Mouse (Mus musculus) brown adipose tissue, adult 24 weeks (tissue): ENCODE measurements at regions not wholly inside any gene's neighbourhood (a gene's known extent, or its start where the extent isn't known, plus 50 kb on each side); places are given as distances from the start of the nearest gene placed in this dataset.
A peak's percentile ranks its signal among the peaks of the same experiment; 100 is the strongest.
"Not testable (repeated sequence)": the region's sequence is repeated elsewhere in the genome, so short reads cannot be mapped to it uniquely, and the experiment has no call there.

ENCODE experiments used
- H3K27ac ChIP-seq: fragments of 200-500 bp; replicated peaks from 2 replicates; pipeline ENCODE4 v1.5.1; 2012; ENCODE audit warnings: low read depth, mild to moderate bottlenecking, low read length
- H3K4me1 ChIP-seq: fragments of 200-500 bp; 2 replicates; pipeline ENCODE4 v1.6.1; 2012; ENCODE audit warnings: low read length, mixed read lengths; ENCODE audit not compliant: control insufficient read depth, insufficient read depth, insufficient read length
- H3K4me3 ChIP-seq: fragments of 200-500 bp; 2 replicates; pipeline ENCODE4 v1.5.1; 2012; ENCODE audit warnings: low read depth, mild to moderate bottlenecking, low read length, moderate library complexity; ENCODE audit not compliant: insufficient read depth

DNA sequence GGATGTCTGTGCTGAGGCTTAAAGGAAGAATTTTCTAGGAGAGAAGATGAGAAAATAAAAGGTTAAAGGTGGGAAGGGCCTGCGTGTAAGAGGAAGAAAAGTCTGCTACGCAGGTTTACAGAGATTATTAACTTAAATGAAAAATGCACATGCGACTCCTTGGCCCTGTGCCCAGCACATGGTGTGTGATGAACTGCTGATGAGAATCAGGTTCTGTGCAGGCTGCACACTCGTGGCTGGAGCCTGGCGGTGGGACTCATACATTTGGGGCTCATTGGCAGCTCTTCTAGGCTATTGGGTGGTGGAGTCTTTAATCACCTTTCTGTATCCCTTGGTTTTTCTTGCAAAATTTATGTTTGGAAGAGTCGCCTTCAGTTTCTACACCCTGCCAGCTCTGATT, 85.1 kb upstream of the Akt3 start:
- no peak overlapping the region for H3K27ac ChIP-seq
- no peaks in the 10 kb centered on the region for H3K4me1 ChIP-seq
- H3K4me3 ChIP-seq = no peak overlapping the region

DNA sequence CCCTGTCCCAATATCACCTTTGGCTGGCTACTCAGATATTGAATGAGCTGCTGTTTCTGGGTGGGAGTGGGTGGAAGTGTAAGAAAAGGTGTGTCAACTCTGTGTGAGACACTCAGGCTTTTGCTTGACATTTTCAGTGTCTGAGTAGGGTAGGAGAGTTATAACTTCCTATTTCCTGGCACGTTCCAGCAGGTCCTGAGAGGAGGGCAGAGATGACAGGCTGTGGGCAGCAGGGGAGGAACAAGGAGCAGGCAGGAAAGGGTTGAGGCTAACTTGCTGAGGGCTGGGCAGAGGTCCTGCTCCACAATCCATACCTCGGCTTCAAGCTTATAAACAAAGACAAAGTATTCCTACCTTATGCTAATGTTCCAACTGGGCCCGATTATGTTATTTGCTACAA, 82.2 kb upstream of the Akt3 start:
- no peaks in the 10 kb centered on the region for H3K4me1 ChIP-seq
- no peak overlapping the region for H3K4me3 ChIP-seq
- H3K27ac ChIP-seq = no peak overlapping the region

DNA sequence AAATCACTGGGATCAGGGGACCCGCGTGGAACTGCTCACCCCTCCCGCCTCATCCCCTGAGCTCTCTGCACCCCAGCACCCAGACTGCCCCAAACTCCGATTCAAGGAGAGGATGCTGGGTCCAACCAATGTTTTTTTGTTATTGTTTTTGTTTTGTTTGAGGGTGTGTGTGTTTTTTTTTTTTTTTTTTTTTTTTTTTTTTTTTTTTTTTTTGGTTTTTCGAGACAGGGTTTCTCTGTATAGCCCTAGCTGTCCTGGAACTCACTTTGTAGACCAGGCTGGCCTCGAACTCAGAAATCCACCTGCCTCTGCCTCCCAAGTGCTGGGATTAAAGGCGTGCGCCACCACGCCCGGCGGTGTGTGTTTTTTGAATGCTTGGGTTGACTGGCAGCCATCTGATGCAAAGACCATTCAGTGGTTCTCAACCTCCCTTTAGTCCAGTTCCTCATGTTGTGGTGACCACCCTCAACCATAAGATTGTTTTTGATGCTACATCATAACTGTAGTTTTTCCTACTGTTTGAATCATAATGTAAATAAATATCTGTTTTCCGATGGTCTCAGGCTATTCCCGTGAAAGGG, 81.3 kb upstream of the Akt3 start:
- H3K4me3 ChIP-seq = peak overlapping the region; percentile 83
- H3K4me1 ChIP-seq, H3K27ac ChIP-seq: not testable (repeated sequence)

DNA sequence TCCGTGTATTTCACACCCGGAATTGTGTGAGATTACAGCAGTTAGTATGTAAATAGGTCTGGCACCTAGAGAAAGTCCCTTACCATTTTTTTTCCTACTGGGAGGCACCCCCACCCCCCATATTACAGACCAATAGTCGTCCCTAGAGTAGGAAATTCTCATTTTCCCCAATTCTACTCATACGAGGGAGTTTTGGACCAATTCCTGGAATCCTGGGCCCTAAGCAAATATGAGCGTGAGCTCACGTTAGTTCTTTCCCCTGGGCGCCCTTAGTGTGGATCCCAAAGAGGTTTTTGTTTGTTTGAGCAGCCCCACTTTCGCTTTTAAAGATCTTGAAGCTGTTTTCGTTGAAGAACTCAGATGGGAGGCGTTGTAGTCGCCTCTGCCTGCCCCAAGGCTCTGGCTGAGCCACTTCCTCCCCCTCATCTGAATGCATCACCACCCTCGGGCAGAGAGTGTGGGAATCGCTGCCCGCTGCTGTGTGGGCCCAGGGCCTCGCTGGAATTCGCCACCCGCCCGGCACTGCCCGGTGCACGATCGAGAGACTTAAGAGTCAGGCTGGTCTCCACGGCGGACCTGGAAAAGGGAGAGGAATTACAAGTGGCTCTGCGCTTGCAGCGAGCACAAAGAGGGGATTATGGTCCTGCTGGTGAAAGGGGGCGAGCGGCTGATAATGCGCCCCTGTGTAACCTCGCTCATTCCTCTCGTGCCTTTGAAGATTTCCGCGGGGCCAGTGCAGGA, 80.6 kb upstream of the Akt3 start:
- H3K4me1 ChIP-seq = no peaks in the 10 kb centered on the region
- H3K27ac ChIP-seq = 0 out of 2 replicates have a peak overlapping the region, but pooled peaks have one; percentile 12
- peak overlapping the region; percentile 83 for H3K4me3 ChIP-seq

- Histone ChIP-seq H3K4me1 (no peaks in the 10 kb centered on the region), H3K4me3 (no peak overlapping the region), H3K27ac (no peak overlapping the region)
Observed at GRCm38 (mm10) chr1:177337756-177338155, 79.8 kb upstream of the Akt3 start.

DNA sequence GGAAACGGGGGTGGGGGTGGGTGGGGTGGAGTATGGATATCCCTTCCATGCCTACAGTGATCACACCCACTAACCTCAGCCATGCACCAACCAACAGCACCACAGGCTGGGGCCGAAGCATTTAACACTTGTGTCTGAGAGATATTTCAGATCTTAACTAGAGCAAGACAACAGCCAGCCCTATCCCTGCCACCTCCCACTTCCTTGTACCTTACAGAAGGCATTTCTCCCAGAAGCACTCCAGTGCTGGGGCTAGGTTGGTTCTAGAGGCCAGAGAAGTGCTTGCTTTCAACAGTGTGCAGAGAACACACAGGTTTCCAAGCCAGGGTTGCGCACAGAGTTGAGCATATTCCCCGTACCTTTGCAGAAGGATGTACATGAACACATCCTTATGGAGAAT, 79.1 kb upstream of the Akt3 start:
- H3K27ac ChIP-seq = no peak overlapping the region
- no peaks in the 10 kb centered on the region for H3K4me1 ChIP-seq
- H3K4me3 ChIP-seq = no peak overlapping the region

DNA sequence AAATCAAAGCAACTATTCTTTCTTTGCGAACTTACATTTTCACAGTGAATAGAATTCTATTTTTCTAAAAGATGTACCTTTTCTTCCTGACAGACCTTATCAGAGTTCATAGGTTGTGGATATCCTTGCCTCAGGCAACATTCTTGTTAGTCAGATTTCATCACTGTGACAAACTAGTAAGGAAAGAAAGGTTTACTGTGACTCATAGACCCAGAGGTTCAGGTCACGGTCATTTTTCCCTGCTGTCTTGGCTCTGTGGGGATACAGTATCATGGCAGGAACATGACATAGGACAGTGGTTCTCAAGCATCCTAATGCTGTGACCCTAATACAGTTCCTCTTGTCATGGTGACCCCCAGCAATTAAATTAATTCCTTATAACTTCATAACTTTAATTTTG, 78.4 kb upstream of the Akt3 start:
- H3K4me1 ChIP-seq = no peaks in the 10 kb centered on the region
- no peak overlapping the region for H3K27ac ChIP-seq
- no peak overlapping the region for H3K4me3 ChIP-seq

- Histone ChIP-seq H3K4me1 (no peaks in the 10 kb centered on the region), H3K4me3 (no peak overlapping the region), H3K27ac (no peak overlapping the region)
Observed at GRCm38 (mm10) chr1:177335961-177336360, 78.0 kb upstream of the Akt3 start.

DNA sequence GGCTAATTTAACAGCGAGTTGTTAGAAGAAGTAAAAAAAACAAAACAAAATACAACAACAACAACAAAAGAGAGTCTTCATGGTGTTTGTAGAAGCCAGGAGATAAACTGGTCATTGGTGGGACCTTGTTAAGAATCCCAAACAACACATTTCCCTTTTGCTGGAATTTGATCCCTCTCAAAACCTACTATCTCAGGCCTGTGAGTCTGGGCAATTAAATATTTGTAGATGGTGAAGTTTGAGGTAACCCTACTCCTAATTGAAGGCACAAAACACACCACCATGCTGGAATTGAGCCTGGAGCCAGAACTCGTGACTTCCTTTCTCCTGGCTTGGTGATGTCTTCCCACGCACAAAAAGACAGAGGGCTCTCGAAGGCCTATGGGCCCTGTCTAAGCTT, 65.4 kb upstream of the Akt3 start:
- H3K4me3 ChIP-seq = no peak overlapping the region
- no peak overlapping the region for H3K27ac ChIP-seq

DNA sequence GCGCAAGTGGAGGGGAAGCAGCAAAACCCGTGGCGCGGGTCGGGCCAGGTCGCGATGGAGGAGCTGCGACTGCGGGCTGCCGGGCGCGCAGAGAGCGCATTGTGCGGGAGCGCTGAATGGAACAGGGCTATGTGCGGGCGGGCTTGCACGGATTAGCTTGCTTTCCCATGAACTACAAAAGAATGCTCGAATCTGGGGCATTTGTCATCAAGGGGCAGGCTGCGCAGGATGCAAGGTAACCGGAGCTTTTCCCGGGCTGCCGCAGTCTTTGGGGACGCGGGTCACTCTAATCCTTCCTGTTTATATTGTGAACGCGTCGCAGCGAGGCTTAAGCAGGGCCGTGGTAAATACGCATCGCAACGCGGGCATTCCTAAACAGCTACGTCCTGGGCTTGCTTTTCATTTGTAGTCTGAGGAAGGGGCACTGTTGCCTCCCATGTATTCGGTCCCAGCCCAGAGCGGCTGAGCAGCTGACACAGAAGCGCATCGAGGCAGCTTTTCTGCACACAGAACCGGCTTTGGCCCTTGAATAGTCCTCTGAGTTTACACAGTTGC, 64.8 kb upstream of the Akt3 start:
- Histone ChIP-seq H3K4me1 (no peaks in the 10 kb centered on the region), H3K4me3 (peak overlapping the region; percentile 52), H3K27ac (no peak overlapping the region)

More for the DNA sequence above, 65.4 kb upstream of the Akt3 start:
- H3K4me1 ChIP-seq = no peaks in the 10 kb centered on the region

- Histone ChIP-seq H3K4me1 (no peaks in the 10 kb centered on the region), H3K4me3 (peak overlapping the region; percentile 52), H3K27ac (no peak overlapping the region)
Observed at GRCm38 (mm10) chr1:177322307-177322685, 64.3 kb upstream of the Akt3 start.

DNA sequence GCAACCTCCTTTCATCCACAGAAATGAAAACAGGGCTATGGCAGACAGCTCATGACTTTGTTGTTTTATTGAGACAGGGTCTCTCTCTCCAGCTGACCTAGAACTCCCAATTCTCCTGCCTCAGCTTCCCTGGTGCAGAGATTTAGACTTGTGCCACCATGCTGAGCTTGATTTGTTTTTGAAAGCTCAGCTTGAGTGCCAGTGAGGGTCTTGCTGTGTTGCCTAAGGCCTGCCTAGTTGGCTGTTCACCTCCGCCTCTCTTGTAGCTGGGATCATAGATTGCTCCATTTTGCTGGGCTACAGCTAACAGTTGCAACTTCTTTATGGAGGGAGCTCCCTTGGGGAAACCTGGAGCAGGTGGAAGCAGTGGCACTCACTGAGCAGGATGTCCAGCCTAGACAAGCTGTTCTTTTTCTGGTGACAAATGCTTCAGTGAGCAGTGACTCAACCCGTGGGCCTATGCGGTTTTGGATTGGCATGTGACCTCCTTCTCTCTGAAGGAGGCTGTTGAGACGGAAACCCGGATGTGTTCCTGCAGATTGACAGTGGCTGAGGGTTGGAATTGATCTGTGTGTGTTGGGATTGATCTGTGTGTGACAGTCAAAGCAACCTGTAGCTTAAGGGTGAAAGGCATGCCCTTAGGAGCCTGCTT, 63.8 kb upstream of the Akt3 start:
- Histone ChIP-seq H3K4me3 (no peak overlapping the region), H3K4me1 (no peaks in the 10 kb centered on the region), H3K27ac (no peak overlapping the region)

DNA sequence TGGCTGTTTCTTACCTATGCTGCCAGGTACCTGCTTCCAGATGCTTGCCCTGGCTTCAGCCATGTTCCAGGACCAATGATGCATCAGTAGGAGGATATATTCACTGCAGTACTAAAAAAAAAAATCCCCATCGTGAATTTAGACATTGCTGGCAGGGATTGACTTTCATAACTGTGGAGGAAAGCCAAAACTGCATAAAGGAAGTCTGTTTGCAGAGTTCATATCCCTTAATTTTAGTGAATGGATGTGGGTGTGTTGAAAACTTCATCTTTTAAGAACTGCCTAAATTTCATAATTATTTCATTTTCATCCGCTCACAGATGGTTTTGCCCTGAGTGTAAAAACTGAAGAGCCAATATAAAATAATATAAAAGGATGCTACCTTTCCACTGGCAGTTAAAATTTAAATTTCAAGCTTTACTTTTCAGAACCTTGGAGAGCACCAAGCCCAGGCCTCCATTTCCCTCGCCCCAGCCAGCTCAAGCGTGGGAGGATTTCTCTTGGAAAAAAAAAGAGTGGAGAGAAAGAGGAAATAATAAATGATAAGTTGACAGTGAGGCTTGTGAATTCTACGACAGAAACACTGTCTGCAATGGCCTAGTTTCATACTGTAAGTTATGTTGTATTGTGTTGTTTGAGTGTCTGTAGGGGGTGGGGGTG, 50.3 kb upstream of the Akt3 start:
- Histone ChIP-seq H3K4me1 (no peaks in the 10 kb centered on the region), H3K27ac (no peak overlapping the region), H3K4me3 (no peak overlapping the region)
